Mouse (Mus musculus): ENCODE data around the gene Ptdss2. TPM values are rescaled to one million over a fixed set of nuclear protein-coding genes. Genes with fewer than 3 reads are reported as not detected.

Gene Ptdss2
- polyA plus RNA-seq, 1 experiment from 2014 or later = 97.6 TPM

- no peak for ATAC-seq (ENCODE audit: low FRiP score, low read depth)
- no peak overlapping the region for H3K4me3 ChIP-seq
- H3K9me3 ChIP-seq = no peaks in the 10 kb centered on the region
- 87% methylated on average over 6 of the region's 6 CpGs for WGBS
- H3K4me2 ChIP-seq = no peak overlapping the region
- no peaks in the 10 kb centered on the region for H3K27me3 ChIP-seq
- no peak overlapping the region for H3K27ac ChIP-seq (replicated peaks)
- no peak overlapping the region for H3K9ac ChIP-seq
- peaks cover 16% of the 10 kb centered on the region for H3K4me1 ChIP-seq (replicated peaks)
- H3K36me3 ChIP-seq = peaks cover 17% of the 10 kb centered on the region; the same call in 1 of the 2 replicates
Measured at GRCm38 (mm10) chr7:141164850-141165249, 42.7 kb downstream of the Ptdss2 start.

- H3K27ac ChIP-seq (replicated peaks) = no peak overlapping the region
- peaks cover 21% of the 10 kb centered on the region for H3K4me1 ChIP-seq (replicated peaks)
- WGBS = 29% methylated on average over 7 of the region's 7 CpGs
- ATAC-seq (ENCODE audit: low FRiP score, low read depth) = no peak
- H3K9ac ChIP-seq = peak overlapping the region; percentile 32
- H3K36me3 ChIP-seq = no peaks in the 10 kb centered on the region
- no peaks in the 10 kb centered on the region for H3K27me3 ChIP-seq
- H3K4me3 ChIP-seq = peak overlapping the region; percentile 32
- H3K9me3 ChIP-seq = no peaks in the 10 kb centered on the region
- H3K4me2 ChIP-seq = peak overlapping the region; percentile 54
Measured at GRCm38 (mm10) chr7:141167901-141168517, 45.8 kb downstream of the Ptdss2 start.

- H3K9me3 ChIP-seq = no peaks in the 10 kb centered on the region
- no peak overlapping the region for H3K27ac ChIP-seq (replicated peaks)
- H3K4me2 ChIP-seq = peak overlapping the region; percentile 54
- H3K4me3 ChIP-seq = peak overlapping the region; percentile 32
- peak overlapping the region; percentile 32 for H3K9ac ChIP-seq
- H3K4me1 ChIP-seq (replicated peaks) = peaks cover 26% of the 10 kb centered on the region
- 10% methylated on average over 22 of the region's 22 CpGs for whole genome bisulfite sequencing
- no peak for ATAC-seq (ENCODE audit: low FRiP score, low read depth)
- H3K36me3 ChIP-seq = no peaks in the 10 kb centered on the region
- H3K27me3 ChIP-seq = no peaks in the 10 kb centered on the region
Measured at GRCm38 (mm10) chr7:141168518-141168953, 46.4 kb downstream of the Ptdss2 start.

- Histone ChIP-seq H3K27me3 (no peaks in the 10 kb centered on the region), H3K4me1 (replicated peaks) (peaks cover 29% of the 10 kb centered on the region), H3K9me3 (no peaks in the 10 kb centered on the region), H3K4me2 (no peak overlapping the region), H3K27ac (replicated peaks) (no peak overlapping the region), H3K36me3 (no peaks in the 10 kb centered on the region), H3K4me3 (no peak overlapping the region), H3K9ac (no peak overlapping the region)
- 67% methylated on average over 1 of the region's 1 CpGs for WGBS
- no peak for ATAC-seq (ENCODE audit: low FRiP score, low read depth)
Measured at GRCm38 (mm10) chr7:141169300-141169699, 47.1 kb downstream of the Ptdss2 start.

GRCm38 (mm10) chr7:141169866-141170265 is 47.7 kb downstream of the Ptdss2 start:
- H3K36me3 ChIP-seq = no peaks in the 10 kb centered on the region
- H3K9me3 ChIP-seq = no peaks in the 10 kb centered on the region
- no peak overlapping the region for H3K4me2 ChIP-seq
- no peak overlapping the region for H3K4me3 ChIP-seq
- no peak overlapping the region for H3K9ac ChIP-seq
- ATAC-seq (ENCODE audit: low FRiP score, low read depth) = no peak
- H3K4me1 ChIP-seq (replicated peaks) = peaks cover 29% of the 10 kb centered on the region
- H3K27me3 ChIP-seq = no peaks in the 10 kb centered on the region
- H3K27ac ChIP-seq (replicated peaks) = no peak overlapping the region

GRCm38 (mm10) chr7:141172116-141173006 is 50.2 kb downstream of the Ptdss2 start, which contains the start of gene Rnh1:
Gene Rnh1 (minus strand): TSS chr7:141172857.
- Histone ChIP-seq H3K4me2 (peak within 1 kb of the TSS; percentile 69), H3K27ac (replicated peaks) (peak within 1 kb of the TSS; percentile 93), H3K27me3 (no peaks in the 10 kb centered on the region), H3K9ac (peak within 1 kb of the TSS; percentile 53), H3K4me3 (peak within 1 kb of the TSS; percentile 50), H3K4me1 (replicated peaks) (peaks cover 31% of the 10 kb centered on the region), H3K9me3 (no peaks in the 10 kb centered on the region), H3K36me3 (no peaks in the 10 kb centered on the region)
- 2% methylated on average over 55 of the region's 55 CpGs for WGBS
- peak; percentile 98 for ATAC-seq (ENCODE audit: low FRiP score, low read depth)

GRCm38 (mm10) chr7:141173323-141173850 is 51.2 kb downstream of the Ptdss2 start:
- peak overlapping the region; percentile 93 for H3K27ac ChIP-seq (replicated peaks)
- 86% methylated on average over 5 of the region's 5 CpGs for WGBS
- peak overlapping the region; percentile 50 for H3K4me3 ChIP-seq
- peaks cover 23% of the 10 kb centered on the region for H3K4me1 ChIP-seq (replicated peaks)
- H3K9me3 ChIP-seq = no peaks in the 10 kb centered on the region
- no peaks in the 10 kb centered on the region for H3K36me3 ChIP-seq
- H3K27me3 ChIP-seq = no peaks in the 10 kb centered on the region
- H3K4me2 ChIP-seq = peak overlapping the region; percentile 69
- no peak for ATAC-seq (ENCODE audit: low FRiP score, low read depth)
- peak overlapping the region; percentile 53; the same call in 1 of the 2 replicates for H3K9ac ChIP-seq

GRCm38 (mm10) chr7:141175068-141175467 is 52.9 kb downstream of the Ptdss2 start:
- no peak overlapping the region for H3K27ac ChIP-seq (replicated peaks)
- ATAC-seq (ENCODE audit: low FRiP score, low read depth) = no peak
- 88% methylated on average over 4 of the region's 4 CpGs for WGBS
- H3K9ac ChIP-seq = no peak overlapping the region
- H3K4me3 ChIP-seq = no peak overlapping the region
- H3K4me2 ChIP-seq = no peak overlapping the region
- no peaks in the 10 kb centered on the region for H3K9me3 ChIP-seq
- peaks cover 16% of the 10 kb centered on the region for H3K4me1 ChIP-seq (replicated peaks)
- H3K27me3 ChIP-seq = no peaks in the 10 kb centered on the region
- no peaks in the 10 kb centered on the region for H3K36me3 ChIP-seq

GRCm38 (mm10) chr7:141176173-141176572 is 54.0 kb downstream of the Ptdss2 start:
- H3K4me2 ChIP-seq = peak overlapping the region; percentile 31; the same call in 1 of the 2 replicates

GRCm38 (mm10) chr7:141188194-141188593 is 66.0 kb downstream of the Ptdss2 start:
- Histone ChIP-seq H3K4me1 (replicated peaks) (peaks cover 14% of the 10 kb centered on the region), H3K36me3 (peaks cover 33% of the 10 kb centered on the region), H3K9ac (no peak overlapping the region), H3K27me3 (no peaks in the 10 kb centered on the region), H3K4me2 (no peak overlapping the region), H3K9me3 (no peaks in the 10 kb centered on the region), H3K4me3 (no peak overlapping the region), H3K27ac (replicated peaks) (no peak overlapping the region)
- ATAC-seq (ENCODE audit: low FRiP score, low read depth) = no peak
- 88% methylated on average over 3 of the region's 3 CpGs for WGBS

More at GRCm38 (mm10) chr7:141176173-141176572, 54.0 kb downstream of the Ptdss2 start:
- H3K9me3 ChIP-seq = no peaks in the 10 kb centered on the region
- H3K4me1 ChIP-seq (replicated peaks) = peaks cover 16% of the 10 kb centered on the region
- H3K36me3 ChIP-seq = no peaks in the 10 kb centered on the region
- no peaks in the 10 kb centered on the region for H3K27me3 ChIP-seq
- no peak overlapping the region for H3K27ac ChIP-seq (replicated peaks)
- no peak overlapping the region for H3K4me3 ChIP-seq
- no peak for ATAC-seq (ENCODE audit: low FRiP score, low read depth)
- WGBS = 1% methylated on average over 8 of the region's 8 CpGs
- no peak overlapping the region for H3K9ac ChIP-seq

GRCm38 (mm10) chr7:141188733-141189132 is 66.6 kb downstream of the Ptdss2 start:
- H3K9me3 ChIP-seq = no peaks in the 10 kb centered on the region
- H3K4me2 ChIP-seq = no peak overlapping the region
- H3K36me3 ChIP-seq = peaks cover 33% of the 10 kb centered on the region
- H3K9ac ChIP-seq = no peak overlapping the region
- no peak for ATAC-seq (ENCODE audit: low FRiP score, low read depth)
- H3K27me3 ChIP-seq = no peaks in the 10 kb centered on the region
- peaks cover 15% of the 10 kb centered on the region for H3K4me1 ChIP-seq (replicated peaks)
- H3K4me3 ChIP-seq = no peak overlapping the region
- WGBS = 99% methylated on average over 3 of the region's 3 CpGs
- H3K27ac ChIP-seq (replicated peaks) = no peak overlapping the region

- Histone ChIP-seq H3K27ac (replicated peaks) (no peak overlapping the region), H3K4me1 (replicated peaks) (peaks cover 26% of the 10 kb centered on the region), H3K4me3 (no peak overlapping the region), H3K9ac (no peak overlapping the region), H3K4me2 (no peak overlapping the region), H3K9me3 (no peaks in the 10 kb centered on the region), H3K27me3 (no peaks in the 10 kb centered on the region), H3K36me3 (peaks cover 33% of the 10 kb centered on the region)
- WGBS = 89% methylated on average over 3 of the region's 3 CpGs
- ATAC-seq (ENCODE audit: low FRiP score, low read depth) = no peak
Measured at GRCm38 (mm10) chr7:141190220-141190619, 68.0 kb downstream of the Ptdss2 start.

Data from hindbrain, embryonic 15.5 days (tissue).